Mouse (Mus musculus) liver, adult 2 months (tissue): ENCODE results near the gene Tssk3. TPM values are rescaled to one million over a fixed set of nuclear protein-coding genes. Genes with fewer than 3 reads are reported as not detected.
"Not testable (repeated sequence)": the region's sequence is repeated elsewhere in the genome, so short reads cannot be mapped to it uniquely, and the experiment has no call there.

Experiments used
- DNase-seq: peaks from one replicate; pipeline ENCODE4 v3.0.0-alpha.2; 2011; ENCODE audit warnings: low read depth, low spot score; ENCODE audit errors: extremely low read depth
- H3K27ac ChIP-seq: fragments of 200-500 bp; replicated peaks from 2 replicates; pipeline ENCODE4 v1.5.1; 2012; ENCODE audit warnings: low read depth, mild to moderate bottlenecking, control low read depth, inconsistent platforms, low read length; ENCODE audit not compliant: insufficient read depth
- H3K27me3 ChIP-seq: fragments of 200-500 bp; 2 replicates; pipeline ENCODE4 v1.6.1; 2012; ENCODE audit warnings: mild to moderate bottlenecking, moderate library complexity, low read length, inconsistent platforms; ENCODE audit not compliant: control insufficient read depth, insufficient read depth
- H3K36me3 ChIP-seq: fragments of 200-500 bp; 2 replicates; pipeline ENCODE4 v1.6.1; 2012; ENCODE audit warnings: low read length, inconsistent platforms; ENCODE audit not compliant: control insufficient read depth, insufficient read depth
- H3K4me1 ChIP-seq: fragments of 200-500 bp; 2 replicates; pipeline ENCODE4 v1.6.1; 2011; ENCODE audit warnings: low read length; ENCODE audit not compliant: control insufficient read depth, insufficient read depth
- H3K4me3 ChIP-seq: fragments of 200-500 bp; 2 replicates; pipeline ENCODE4 v1.5.1; 2011; ENCODE audit warnings: low read depth, mild to moderate bottlenecking, control low read depth, low read length, moderate library complexity; ENCODE audit not compliant: insufficient read depth
- H3K79me2 ChIP-seq: fragments of 200-500 bp; 2 replicates; pipeline ENCODE4 v1.6.1; 2012; ENCODE audit warnings: inconsistent platforms, mild to moderate bottlenecking, low read length, moderate library complexity; ENCODE audit not compliant: control insufficient read depth, insufficient read depth
- H3K9ac ChIP-seq: fragments of 200-500 bp; 2 replicates; pipeline ENCODE4 v1.6.1; 2012; ENCODE audit warnings: low read depth, mild to moderate bottlenecking, control low read depth, inconsistent platforms, low read length
- CTCF ChIP-seq: fragments of 200-500 bp; IDR thresholded peaks from 2 replicates; pipeline ENCODE4 v1.5.1; 2011; ENCODE audit warnings: low read depth, low read length, control low read depth
- POLR2A ChIP-seq: fragments of 200-500 bp; IDR thresholded peaks from 2 replicates; pipeline ENCODE4 v1.6.1; 2011; ENCODE audit warnings: low read length, control low read depth; ENCODE audit not compliant: insufficient read depth; ENCODE audit errors: extremely low read depth
- WGBS: fragments of 180-500 bp; shearing (Covaris S2); methylation state at CpG from one replicate; pipeline ENCODE4 v1.1.7; 2018; 5-methylcytosine and 5-hydroxymethylcytosine counted together
- polyA plus RNA-seq: library from polyadenylated mRNA; depleted of rRNA; stranded (reverse); fragments of >200 nt; gene quantifications from 2 replicates; pipeline ENCODE4 v1.2.3, GENCODE M21; 2012; rRNA removed
- total RNA-seq: library from RNA; depleted of rRNA; stranded (reverse); fragments of >200 nt; gene quantifications from 2 replicates; pipeline ENCODE4 v1.2.3, GENCODE M21; 2014; rRNA removed

The Tssk3 gene
- total RNA-seq (not detected in 2 replicates), polyA plus RNA-seq (not detected in 2 replicates)

DNA sequence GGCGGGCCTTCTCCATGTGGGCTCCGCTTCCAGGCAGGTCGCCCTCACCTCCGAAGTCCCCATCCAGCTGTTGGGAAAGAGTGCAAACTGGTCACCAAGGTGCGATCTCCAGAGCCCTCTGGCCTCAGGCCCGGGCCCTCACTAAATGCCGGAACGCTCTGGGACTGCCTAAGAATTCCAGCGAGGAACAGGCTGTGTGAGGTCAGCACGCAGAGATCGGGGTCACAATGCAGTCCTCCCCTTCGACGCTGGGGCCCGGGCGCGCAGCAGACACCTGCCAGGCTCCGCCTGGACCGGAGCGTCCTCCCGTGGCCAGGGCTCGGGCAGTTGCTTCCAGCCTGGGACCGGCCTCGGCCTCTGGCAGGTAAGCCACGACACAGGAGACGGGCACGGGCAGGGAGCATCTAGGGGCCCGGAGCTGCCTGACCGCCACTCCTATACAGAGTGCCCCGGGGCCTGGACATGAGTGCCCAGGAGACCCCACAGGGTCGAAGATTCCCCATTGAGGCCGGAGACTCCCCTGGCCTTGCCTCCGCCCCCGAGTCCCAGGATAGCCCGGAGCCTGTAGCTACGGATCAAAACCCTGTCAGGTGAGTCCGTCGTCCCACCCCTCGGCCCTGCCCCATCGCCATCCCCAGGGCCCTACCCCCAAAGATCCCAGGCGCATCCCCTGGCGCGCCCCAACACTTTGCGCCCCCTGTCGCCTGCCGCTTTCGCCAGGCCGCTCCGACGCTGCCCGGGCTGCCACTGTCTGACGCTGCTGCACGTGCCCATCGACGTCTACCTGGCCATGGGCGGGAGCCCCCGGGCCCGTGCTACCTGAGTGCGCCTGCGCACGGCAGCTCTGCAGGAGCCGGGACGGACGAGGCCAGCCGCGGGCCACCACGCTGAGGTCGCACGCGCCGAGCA lies at the start of gene Tssk3, which contains the start of gene Fam229a:
Tssk3 (minus strand) TSS at position 51 of the 909 bp plus-strand sequence.
Fam229a (plus strand) TSS at position 219 of the 909 bp plus-strand sequence.
- H3K79me2 ChIP-seq = no peaks in the 10 kb centered on the region
- peak within 1 kb of the TSS; percentile 8; the same call in 1 of the 2 replicates for H3K4me3 ChIP-seq
- TF ChIP-seq POLR2A (no peak), CTCF (peak; percentile 18; the same call in 1 of the 2 replicates)
- peak; percentile 17 for DNase-seq
- H3K9ac ChIP-seq = peak within 1 kb of the TSS; percentile 36; the same call in 1 of the 2 replicates
- peaks cover 3% of the 10 kb centered on the region for H3K27me3 ChIP-seq
- no peak within 1 kb of the TSS for H3K27ac ChIP-seq
- 8% methylated on average over 69 of the region's 70 CpGs for WGBS
- peaks cover 9% of the 10 kb centered on the region for H3K36me3 ChIP-seq
- H3K4me1 ChIP-seq = peaks cover 3% of the 10 kb centered on the region; the same call in 1 of the 2 replicates

DNA sequence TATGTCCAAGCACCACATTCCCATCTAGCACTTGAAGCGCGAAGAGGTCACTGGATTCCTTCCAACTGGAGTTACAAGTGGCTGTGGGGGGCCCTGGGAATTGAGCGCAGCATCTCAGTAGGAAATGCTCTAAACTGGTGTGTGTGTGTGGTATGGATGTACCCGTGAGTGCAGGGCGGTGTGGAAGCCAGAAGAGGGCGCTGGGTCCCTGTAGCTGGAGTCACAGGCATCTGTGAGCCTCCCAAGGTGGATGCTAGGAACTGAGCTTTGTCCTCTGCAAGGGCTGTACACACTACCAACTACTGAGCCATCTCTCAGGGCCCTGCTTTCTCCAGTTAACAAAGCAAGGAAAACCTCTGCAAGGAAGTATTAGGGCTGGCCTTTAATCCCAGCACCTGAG lies 49.2 kb upstream of the Tssk3 start:
- Histone ChIP-seq H3K4me1 (peaks cover 7% of the 10 kb centered on the region), H3K9ac (no peak overlapping the region), H3K4me3 (no peak overlapping the region), H3K27ac (no peak overlapping the region), H3K27me3 (no peaks in the 10 kb centered on the region), H3K36me3 (peaks cover 5% of the 10 kb centered on the region; the same call in 1 of the 2 replicates), H3K79me2 (peaks cover 20% of the 10 kb centered on the region)
- TF ChIP-seq CTCF (peak; percentile 79), POLR2A (no peak)
- peak; percentile 9 for DNase-seq
- 88% methylated on average over 6 of the region's 6 CpGs for WGBS

DNA sequence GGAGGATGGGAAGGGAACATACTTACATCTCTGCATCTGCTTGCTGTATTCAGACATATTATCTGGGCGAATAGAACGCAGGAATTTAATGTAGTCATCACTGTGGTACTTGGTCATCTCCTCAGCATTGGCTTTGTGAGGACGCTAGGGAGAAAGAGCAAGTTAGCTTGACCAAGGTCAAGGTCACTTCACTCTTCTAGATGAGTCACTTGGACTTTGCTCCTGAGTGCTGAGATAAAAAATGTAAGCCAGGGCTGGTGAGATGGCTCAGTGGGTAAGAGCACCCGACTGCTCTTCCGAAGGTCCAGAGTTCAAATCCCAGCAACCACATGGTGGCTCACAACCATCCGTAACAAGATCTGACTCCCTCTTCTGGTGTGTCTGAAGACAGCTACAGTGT lies 38.1 kb upstream of the Tssk3 start:
- H3K4me3 ChIP-seq, H3K79me2 ChIP-seq, H3K4me1 ChIP-seq, H3K27ac ChIP-seq, H3K9ac ChIP-seq, H3K27me3 ChIP-seq: not testable (repeated sequence)
- H3K36me3 ChIP-seq = peaks cover 40% of the 10 kb centered on the region
- peak; percentile 34 for DNase-seq
- WGBS = 64% methylated on average over 6 of the region's 6 CpGs

DNA sequence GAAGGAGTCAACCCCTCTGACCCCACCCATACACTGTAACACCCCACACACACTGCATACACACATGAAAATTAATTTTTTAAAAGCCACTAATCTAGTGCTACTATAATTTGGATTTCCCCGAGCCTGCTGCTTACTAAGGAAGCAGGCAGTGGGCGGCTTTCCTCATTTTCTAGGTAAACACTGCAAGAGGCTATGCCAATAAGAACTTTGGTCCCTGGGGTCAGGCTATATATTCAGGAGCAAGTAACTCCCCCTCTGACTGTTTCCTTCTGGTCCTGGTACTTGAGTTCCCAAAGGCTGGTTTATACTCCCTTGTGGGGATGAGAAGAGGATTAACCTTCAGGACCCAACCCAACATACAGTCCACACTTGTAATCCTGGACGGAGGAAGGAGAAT lies 35.1 kb upstream of the Tssk3 start:
- Histone ChIP-seq H3K27ac (no peak overlapping the region), H3K27me3 (no peaks in the 10 kb centered on the region), H3K79me2 (no peaks in the 10 kb centered on the region), H3K4me1 (no peaks in the 10 kb centered on the region), H3K9ac (no peak overlapping the region), H3K36me3 (peaks cover 49% of the 10 kb centered on the region), H3K4me3 (no peak overlapping the region)
- no peak for DNase-seq
- TF ChIP-seq CTCF (no peak), POLR2A (no peak)
- 60% methylated on average over 3 of the region's 3 CpGs for WGBS

DNA sequence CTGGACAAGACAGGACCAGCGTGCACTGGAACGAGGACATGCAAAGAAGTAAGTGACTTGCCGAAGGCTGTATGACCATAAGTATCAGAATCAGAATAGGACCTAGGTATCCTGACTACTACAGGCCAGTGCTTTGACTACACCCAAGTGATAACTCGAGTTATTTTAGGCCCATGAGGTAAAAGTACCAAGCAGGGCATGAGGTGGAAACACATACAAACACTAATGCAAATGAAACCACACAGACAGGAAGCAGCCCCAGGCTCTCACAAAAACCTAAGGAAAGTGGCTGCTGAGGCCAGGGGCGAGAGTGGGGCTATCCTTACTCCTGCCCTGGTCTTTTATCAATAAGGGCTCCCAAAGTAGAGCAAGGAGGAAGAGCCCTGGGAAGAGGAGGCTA lies 34.5 kb upstream of the Tssk3 start:
- Histone ChIP-seq H3K9ac (no peak overlapping the region), H3K79me2 (no peaks in the 10 kb centered on the region), H3K4me3 (no peak overlapping the region), H3K27ac (no peak overlapping the region), H3K27me3 (no peaks in the 10 kb centered on the region), H3K36me3 (peaks cover 53% of the 10 kb centered on the region), H3K4me1 (no peaks in the 10 kb centered on the region)
- DNase-seq = no peak
- TF ChIP-seq POLR2A = no peak
- TF ChIP-seq CTCF = no peak
- 89% methylated on average over 5 of the region's 5 CpGs for WGBS

DNA sequence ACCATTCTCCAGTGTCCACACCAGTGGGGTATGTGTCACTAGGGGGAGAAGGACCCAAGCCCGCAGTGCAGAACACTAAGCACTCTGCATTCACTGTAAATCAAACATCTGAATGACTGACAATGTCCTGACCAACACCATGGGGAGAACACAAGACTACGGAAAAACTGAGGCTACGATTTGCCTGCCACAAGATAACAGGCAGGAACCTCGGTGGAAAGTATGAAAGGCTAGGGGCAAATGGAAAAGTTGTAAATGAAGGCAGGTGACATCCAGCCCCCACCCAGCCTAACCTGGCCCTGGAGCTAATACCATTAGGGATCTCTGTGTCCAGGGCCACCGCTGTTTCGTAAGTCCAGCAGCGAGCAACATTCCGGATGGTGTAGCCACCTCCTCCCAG lies 27.7 kb upstream of the Tssk3 start:
- TF ChIP-seq CTCF = no peak
- no peak for TF ChIP-seq POLR2A
- Histone ChIP-seq H3K79me2 (no peaks in the 10 kb centered on the region), H3K27me3 (peaks cover 8% of the 10 kb centered on the region; the same call in 1 of the 2 replicates), H3K27ac (no peak overlapping the region), H3K4me3 (no peak overlapping the region), H3K36me3 (peaks cover 36% of the 10 kb centered on the region), H3K4me1 (no peaks in the 10 kb centered on the region), H3K9ac (no peak overlapping the region)
- WGBS = 87% methylated on average over 8 of the region's 8 CpGs
- no peak for DNase-seq
